Mouse (Mus musculus): ENCODE results near the gene Gp1ba. TPM values are rescaled to one million over a fixed set of nuclear protein-coding genes. Genes with fewer than 3 reads are reported as not detected.
A peak's percentile ranks its signal among the peaks of the same experiment; 100 is the strongest.

Gene Gp1ba
- total and polyA plus RNA-seq, 3 experiments, result 0.25 to 0.84 TPM; not detected in 1

DNA sequence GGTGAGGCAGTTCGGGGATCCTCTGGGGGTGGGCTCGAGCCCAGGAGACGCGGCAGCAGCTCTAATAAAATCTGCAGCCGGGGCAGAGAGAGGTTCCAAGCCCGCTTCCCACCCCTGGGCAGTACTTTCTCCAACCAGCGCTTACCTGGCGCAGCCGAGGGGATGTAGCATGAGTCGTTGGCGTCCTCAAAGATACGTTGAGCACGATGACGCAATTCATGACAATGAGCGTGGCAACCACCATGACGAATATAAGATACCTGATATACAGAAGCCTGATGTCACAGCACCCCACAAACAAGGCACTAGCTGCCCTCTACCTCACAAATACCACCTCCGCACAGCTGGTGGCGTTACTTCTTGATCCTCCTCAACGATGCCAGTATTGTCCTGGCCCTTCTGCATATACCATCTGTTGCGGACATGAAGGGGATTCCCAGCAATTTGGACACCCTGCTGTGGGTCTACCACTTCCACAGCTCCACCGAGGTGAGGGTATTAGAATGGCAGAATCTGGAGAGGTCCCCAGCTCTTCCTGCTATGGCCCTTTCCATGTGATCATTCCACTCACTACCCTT is 23.3 kb upstream of the Gp1ba start, which contains the start of gene 4930544D05Rik:
4930544D05Rik (plus strand) TSS at position 333 of the 578 bp plus-strand sequence.
- Histone ChIP-seq H3K4me1 (ENCODE audit: control insufficient read depth in 1 of 2, insufficient read depth in 2 of 2) (peaks cover 0 to 20% of the 10 kb centered on the region in 2 experiments; a peak in 2 of 4 replicates), H3K9ac (ENCODE audit: insufficient read depth, low read depth) (no peak within 1 kb of the TSS), H3K27ac (ENCODE audit: insufficient read depth, low read depth) (no peak within 1 kb of the TSS), H3K79me2 (replicated peaks; ENCODE audit: control insufficient read depth, extremely low read depth, insufficient read depth, poor library complexity, severe bottlenecking) (no peaks in the 10 kb centered on the region), H3K27me3 (replicated peaks) (no peaks in the 10 kb centered on the region), H3K9me3 (replicated peaks; ENCODE audit: low read length) (no peaks in the 10 kb centered on the region), H3K4me2 (ENCODE audit: insufficient read depth, low read depth, poor library complexity, severe bottlenecking) (0 out of 2 replicates have a peak within 1 kb of the TSS, but pooled peaks have one; percentile 23), H3K4me3 (replicated peaks in 1 of 3; ENCODE audit: low read depth in 2 of 3, low read length in 2 of 3, poor library complexity in 1 of 3) (peak within 1 kb of the TSS in 2 of 3 experiments; percentile 26 to 36), H3K36me3 (replicated peaks in 1 of 2; ENCODE audit: control insufficient read depth in 1 of 2, insufficient read depth in 1 of 2, low read length in 1 of 2) (peaks cover 21 to 56% of the 10 kb centered on the region in 2 experiments)
- dilution Hi-C loops (cut with MboI; ENCODE audit: extremely low pct_ligation_motif_present, extremely low pct_unique_long_range_greater_than_20kb, low sequenced_read_pairs) (no loop called here), in situ Hi-C loops (cut with MboI; ENCODE audit: low pct_ligation_motif_present, low pct_unique_long_range_greater_than_20kb, low sequenced_read_pairs) (loop anchor here (5.0 to 25.0 kb wide), 2 partner anchors 203 to 378 kb away; partner anchors contain the start of genes 0610010K14Rik, Bcl6b, Gm21988 and Pelp1)
- DNase-seq (ENCODE audit: extremely low read depth), result no peak
- TF ChIP-seq KAT2A (IDR thresholded peaks at IDR 0.05; ENCODE audit: insufficient replicate concordance, low read length), result no peak
- TF ChIP-seq TCF12 (IDR thresholded peaks at IDR 0.05; ENCODE audit: low read depth, low read length), result no peak
- TF ChIP-seq RCOR1 (conservative IDR thresholded peaks at IDR 0.05; ENCODE audit: low read depth, low read length), result no peak
- TF ChIP-seq RAD21 (IDR thresholded peaks at IDR 0.05; ENCODE audit: low read depth, low read length), result no peak

DNA sequence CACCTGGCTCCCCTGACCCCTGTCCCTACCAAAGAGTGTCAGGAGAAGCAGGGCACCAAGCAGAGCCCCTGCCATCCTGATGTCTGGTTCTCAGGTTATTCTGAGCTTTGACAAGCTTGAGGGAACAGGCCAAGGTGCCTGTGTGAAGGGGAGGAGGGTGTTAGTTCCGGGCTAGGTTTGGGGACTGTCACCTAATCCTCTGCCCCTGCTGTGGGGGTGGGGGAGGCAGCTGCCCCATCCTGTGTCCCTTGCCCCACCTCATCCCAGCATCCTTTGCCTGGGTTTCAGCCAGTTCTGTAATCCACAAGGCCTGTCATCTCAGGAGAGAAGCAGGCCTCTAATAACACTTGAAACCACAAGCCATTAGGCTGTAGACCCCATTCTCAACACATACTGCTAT is 19.8 kb upstream of the Gp1ba start, which contains the start of gene Chrne:
Chrne (minus strand) TSS at position 116 of the 400 bp plus-strand sequence.
- TF ChIP-seq MYC (IDR thresholded peaks at IDR 0.05; ENCODE audit: low read depth, low read length) (no peak), PAX5 (IDR thresholded peaks at IDR 0.05; ENCODE audit: low read length) (no peak), JUN (IDR thresholded peaks at IDR 0.05; ENCODE audit: insufficient read depth, low read depth, low read length) (no peak), USF2 (conservative IDR thresholded peaks at IDR 0.05; ENCODE audit: low read depth, low read length) (no peak), EP300 (IDR thresholded peaks at IDR 0.05; ENCODE audit: low read length) (no peak), CTCF (conservative IDR thresholded peaks at IDR 0.05 in 1 of 2, IDR thresholded peaks at IDR 0.05 in 1 of 2; ENCODE audit: low read depth in 2 of 2, low read length in 2 of 2) (no peak), CHD1 (IDR thresholded peaks at IDR 0.05; ENCODE audit: low read depth, low read length) (no peak), ZMIZ1 (IDR thresholded peaks at IDR 0.05; ENCODE audit: low read depth, low read length) (no peak), JUND (conservative IDR thresholded peaks at IDR 0.05; ENCODE audit: low read depth, low read length) (no peak), CHD2 (IDR thresholded peaks at IDR 0.05; ENCODE audit: low read length) (no peak), ELF1 (IDR thresholded peaks at IDR 0.05; ENCODE audit: low read depth, low read length) (no peak), ZC3H11A (IDR thresholded peaks at IDR 0.05; ENCODE audit: low read depth, low read length) (no peak), ZKSCAN1 (IDR thresholded peaks at IDR 0.05; ENCODE audit: borderline replicate concordance, low read depth, low read length) (no peak), MAZ (IDR thresholded peaks at IDR 0.05; ENCODE audit: low read depth, low read length) (no peak), MXI1 (IDR thresholded peaks at IDR 0.05; ENCODE audit: low read depth, low read length) (no peak), POLR2AphosphoS2 (IDR thresholded peaks at IDR 0.05; ENCODE audit: low read depth, low read length) (no peak), SIN3A (IDR thresholded peaks at IDR 0.05; ENCODE audit: low read length) (no peak), UBTF (IDR thresholded peaks at IDR 0.05; ENCODE audit: low read depth, low read length) (no peak)
- Histone ChIP-seq H3K27ac (ENCODE audit: insufficient read depth, low read depth) (no peak within 1 kb of the TSS), H3K79me2 (replicated peaks; ENCODE audit: control insufficient read depth, extremely low read depth, insufficient read depth, poor library complexity, severe bottlenecking) (no peaks in the 10 kb centered on the region), H3K4me3 (replicated peaks in 1 of 3; ENCODE audit: low read depth in 2 of 3, low read length in 2 of 3, poor library complexity in 1 of 3) (no peak within 1 kb of the TSS), H3K36me3 (replicated peaks in 1 of 2; ENCODE audit: control insufficient read depth in 1 of 2, insufficient read depth in 1 of 2, low read length in 1 of 2) (peaks cover 0 to 27% of the 10 kb centered on the region in 2 experiments), H3K9ac (ENCODE audit: insufficient read depth, low read depth) (no peak within 1 kb of the TSS), H3K27me3 (replicated peaks) (no peaks in the 10 kb centered on the region), H3K9me3 (replicated peaks; ENCODE audit: low read length) (no peaks in the 10 kb centered on the region), H3K4me2 (ENCODE audit: insufficient read depth, low read depth, poor library complexity, severe bottlenecking) (no peak within 1 kb of the TSS), H3K4me1 (ENCODE audit: control insufficient read depth in 1 of 2, insufficient read depth in 2 of 2) (peaks cover 0 to 24% of the 10 kb centered on the region in 2 experiments; a peak in 2 of 4 replicates)
- in situ Hi-C loops (cut with MboI; ENCODE audit: low pct_ligation_motif_present, low pct_unique_long_range_greater_than_20kb, low sequenced_read_pairs), result loop anchor here (5.0 to 25.0 kb wide), 2 partner anchors 207 to 382 kb away; partner anchors contain the start of genes 0610010K14Rik, Bcl6b, Gm21988 and Pelp1
- DNase-seq (ENCODE audit: extremely low read depth), result no peak
- dilution Hi-C loops (cut with MboI; ENCODE audit: extremely low pct_ligation_motif_present, extremely low pct_unique_long_range_greater_than_20kb, low sequenced_read_pairs), result no loop called here

Measured in CH12.LX (cell line).